Mouse (Mus musculus) megakaryocyte, embryonic 14.5 days (primary cell): ENCODE measurements around the gene Kcnip4. TPM values are rescaled to one million over a fixed set of nuclear protein-coding genes. Genes with fewer than 3 reads are reported as not detected.

Source experiments
- H3K27me3 ChIP-seq: replicated peaks from 2 replicates; pipeline ENCODE3; 2012; ENCODE audit warnings: inconsistent platforms
- H3K36me3 ChIP-seq: replicated peaks from 2 replicates; pipeline ENCODE3; 2012; ENCODE audit warnings: low read length, inconsistent platforms, mixed read lengths
- H3K4me1 ChIP-seq: 2 replicates; pipeline ENCODE4 v1.6.1; 2012; ENCODE audit warnings: inconsistent platforms
- H3K4me3 ChIP-seq: replicated peaks from 2 replicates; pipeline ENCODE3; 2012; ENCODE audit warnings: moderate library complexity, mild to moderate bottlenecking, inconsistent platforms
- H3K9me3 ChIP-seq: 2 replicates; pipeline ENCODE4 v1.6.1; 2012; ENCODE audit warnings: inconsistent platforms
- FLI1 ChIP-seq: IDR thresholded peaks from 2 replicates; pipeline ENCODE4 v1.6.1; 2012; ENCODE audit warnings: low read length, inconsistent platforms, mixed read lengths
- GATA1 ChIP-seq: IDR thresholded peaks from 3 replicates; pipeline ENCODE4 v1.6.1; 2012; ENCODE audit warnings: mixed read lengths, low read length, inconsistent platforms, borderline replicate concordance
- polyA plus RNA-seq: library from polyadenylated mRNA; stranded (reverse); fragments of >175 nt; gene quantifications from 2 replicates; pipeline ENCODE4 v1.2.3, GENCODE M21; 2012; ENCODE audit warnings: low replicate concordance; ENCODE audit not compliant: insufficient read depth

Gene Kcnip4
- polyA plus RNA-seq, 1 experiment: not detected

GRCm38 (mm10) chr5:48840971-48841370 is 683.7 kb downstream of the Kcnip4 start:
- H3K36me3 ChIP-seq: no peaks in the 10 kb centered on the region
- H3K9me3 ChIP-seq: no peaks in the 10 kb centered on the region
- H3K27me3 ChIP-seq: no peaks in the 10 kb centered on the region
- no peak overlapping the region for H3K4me3 ChIP-seq
- no peak for TF ChIP-seq GATA1
- TF ChIP-seq FLI1: no peak
- H3K4me1 ChIP-seq: no peaks in the 10 kb centered on the region

- H3K4me1 ChIP-seq: no peaks in the 10 kb centered on the region
- H3K36me3 ChIP-seq: no peaks in the 10 kb centered on the region
- TF ChIP-seq GATA1 (no peak), FLI1 (no peak)
- H3K27me3 ChIP-seq: no peaks in the 10 kb centered on the region
- no peaks in the 10 kb centered on the region for H3K9me3 ChIP-seq
- no peak overlapping the region for H3K4me3 ChIP-seq
Measured at GRCm38 (mm10) chr5:48795526-48795925, 729.2 kb downstream of the Kcnip4 start.

DNA sequence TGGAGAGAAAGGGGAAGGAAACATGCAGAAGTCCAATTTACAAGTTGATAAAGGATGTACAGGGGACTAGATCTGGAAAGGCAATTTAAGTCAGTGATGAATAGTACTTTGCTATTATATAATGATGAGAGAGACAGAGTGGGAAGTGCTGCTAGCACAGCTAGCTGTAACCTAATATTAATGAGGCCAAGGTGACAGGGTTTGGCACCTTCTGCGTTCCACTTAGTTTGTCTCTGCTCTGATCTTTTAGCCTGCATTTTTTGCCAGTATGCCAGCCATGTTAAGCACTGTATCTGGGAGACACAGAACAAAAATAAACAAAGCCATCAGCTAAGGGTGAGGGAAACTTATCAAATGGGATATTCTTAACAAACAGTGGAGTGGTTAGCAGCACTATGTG is 745.3 kb downstream of the Kcnip4 start:
- no peak for TF ChIP-seq GATA1
- no peak for TF ChIP-seq FLI1
- H3K36me3 ChIP-seq: no peaks in the 10 kb centered on the region
- H3K4me3 ChIP-seq: no peak overlapping the region
- no peaks in the 10 kb centered on the region for H3K9me3 ChIP-seq
- H3K27me3 ChIP-seq: no peaks in the 10 kb centered on the region
- no peaks in the 10 kb centered on the region for H3K4me1 ChIP-seq

GRCm38 (mm10) chr5:48748613-48749012 is 776.1 kb downstream of the Kcnip4 start:
- no peak for TF ChIP-seq FLI1
- no peak for TF ChIP-seq GATA1
- Histone ChIP-seq H3K9me3 (peaks cover 5% of the 10 kb centered on the region; the same call in 1 of the 2 replicates), H3K4me3 (no peak overlapping the region), H3K4me1 (no peaks in the 10 kb centered on the region), H3K36me3 (no peaks in the 10 kb centered on the region), H3K27me3 (no peaks in the 10 kb centered on the region)

DNA sequence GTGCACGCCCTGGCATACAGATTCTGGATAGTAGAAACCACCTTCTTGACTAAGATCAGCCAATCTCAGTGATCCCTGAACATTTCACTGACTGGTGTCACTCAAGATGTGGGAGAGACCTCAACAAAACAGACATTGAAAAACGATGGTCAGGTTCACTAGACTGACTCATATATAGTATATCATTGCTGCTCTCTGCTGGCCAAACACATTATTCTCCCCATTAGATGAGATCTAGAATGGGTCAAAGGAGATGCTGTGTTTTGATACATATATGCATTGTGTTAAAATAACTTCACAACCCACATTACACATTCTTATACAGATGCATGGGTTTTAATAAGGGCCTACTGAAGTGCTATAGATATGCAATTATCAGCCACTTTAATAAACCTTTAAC is 787.1 kb downstream of the Kcnip4 start:
- H3K4me1 ChIP-seq: no peaks in the 10 kb centered on the region
- H3K27me3 ChIP-seq: no peaks in the 10 kb centered on the region
- no peak overlapping the region for H3K4me3 ChIP-seq
- no peaks in the 10 kb centered on the region for H3K9me3 ChIP-seq
- H3K36me3 ChIP-seq: no peaks in the 10 kb centered on the region
- TF ChIP-seq GATA1: no peak
- no peak for TF ChIP-seq FLI1

DNA sequence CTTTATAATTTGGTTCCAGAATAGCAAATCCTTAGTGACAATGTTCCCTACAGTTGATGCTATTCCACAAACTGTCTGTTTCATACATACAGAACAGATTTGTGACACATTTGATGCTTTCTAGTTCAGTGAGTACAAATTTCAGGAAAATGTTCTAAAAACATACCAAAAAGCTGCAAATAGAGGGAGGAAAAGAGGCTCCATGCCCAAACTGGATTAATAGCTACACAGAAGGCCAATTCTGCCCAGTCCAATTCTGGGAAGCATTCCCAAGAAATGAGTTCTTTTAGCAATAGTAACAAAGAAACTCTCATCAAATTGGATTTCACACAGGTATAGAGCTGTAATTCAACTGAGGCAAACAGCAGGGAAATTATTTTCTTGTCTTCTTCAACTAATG is 806.5 kb downstream of the Kcnip4 start:
- H3K4me1 ChIP-seq: no peaks in the 10 kb centered on the region
- no peaks in the 10 kb centered on the region for H3K36me3 ChIP-seq
- H3K4me3 ChIP-seq: no peak overlapping the region
- no peaks in the 10 kb centered on the region for H3K9me3 ChIP-seq
- no peak for TF ChIP-seq GATA1
- TF ChIP-seq FLI1: no peak
- no peaks in the 10 kb centered on the region for H3K27me3 ChIP-seq

DNA sequence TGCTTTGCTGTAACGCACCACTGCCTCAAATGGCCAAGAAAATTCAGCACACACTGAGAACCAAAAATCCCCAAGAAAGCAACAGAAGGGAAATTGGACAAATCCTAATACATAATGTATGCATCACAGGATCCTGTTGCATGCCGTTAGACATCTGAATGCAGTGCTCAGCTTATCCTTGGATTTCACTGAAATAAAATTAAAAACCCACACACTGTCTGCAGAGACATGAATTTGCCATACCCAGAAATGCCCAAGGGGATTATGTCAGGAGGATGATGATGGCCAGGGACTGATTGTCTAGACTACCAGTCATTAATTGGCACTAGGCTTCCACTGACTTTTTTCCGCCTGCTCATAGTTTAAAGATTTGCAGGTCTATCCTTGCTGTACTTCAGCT is 818.7 kb downstream of the Kcnip4 start:
- Histone ChIP-seq H3K27me3 (no peaks in the 10 kb centered on the region), H3K4me1 (no peaks in the 10 kb centered on the region), H3K9me3 (no peaks in the 10 kb centered on the region), H3K4me3 (no peak overlapping the region), H3K36me3 (no peaks in the 10 kb centered on the region)
- no peak for TF ChIP-seq FLI1
- no peak for TF ChIP-seq GATA1

DNA sequence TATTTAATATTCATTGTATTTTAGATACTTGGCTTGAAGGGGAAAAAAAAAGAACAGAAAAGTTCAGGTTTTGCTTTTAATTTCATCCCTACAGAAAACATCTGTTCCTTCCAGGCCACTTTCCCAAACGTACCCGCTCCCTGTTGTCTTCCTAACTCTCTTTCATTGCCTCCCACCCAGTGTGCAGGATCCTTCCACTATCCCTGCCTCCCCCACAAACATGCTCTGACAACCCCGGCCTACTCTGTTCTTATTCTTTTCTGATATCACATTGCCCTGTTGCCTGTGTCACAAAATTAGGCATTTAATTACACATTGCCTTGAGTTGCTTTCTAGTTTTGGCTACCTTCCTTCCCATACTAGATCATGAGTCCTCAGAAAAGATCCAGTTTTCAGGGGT is 837.6 kb downstream of the Kcnip4 start:
- no peaks in the 10 kb centered on the region for H3K27me3 ChIP-seq
- H3K4me1 ChIP-seq: no peaks in the 10 kb centered on the region
- no peak overlapping the region for H3K4me3 ChIP-seq
- no peaks in the 10 kb centered on the region for H3K36me3 ChIP-seq
- no peaks in the 10 kb centered on the region for H3K9me3 ChIP-seq
- no peak for TF ChIP-seq FLI1
- TF ChIP-seq GATA1: no peak

DNA sequence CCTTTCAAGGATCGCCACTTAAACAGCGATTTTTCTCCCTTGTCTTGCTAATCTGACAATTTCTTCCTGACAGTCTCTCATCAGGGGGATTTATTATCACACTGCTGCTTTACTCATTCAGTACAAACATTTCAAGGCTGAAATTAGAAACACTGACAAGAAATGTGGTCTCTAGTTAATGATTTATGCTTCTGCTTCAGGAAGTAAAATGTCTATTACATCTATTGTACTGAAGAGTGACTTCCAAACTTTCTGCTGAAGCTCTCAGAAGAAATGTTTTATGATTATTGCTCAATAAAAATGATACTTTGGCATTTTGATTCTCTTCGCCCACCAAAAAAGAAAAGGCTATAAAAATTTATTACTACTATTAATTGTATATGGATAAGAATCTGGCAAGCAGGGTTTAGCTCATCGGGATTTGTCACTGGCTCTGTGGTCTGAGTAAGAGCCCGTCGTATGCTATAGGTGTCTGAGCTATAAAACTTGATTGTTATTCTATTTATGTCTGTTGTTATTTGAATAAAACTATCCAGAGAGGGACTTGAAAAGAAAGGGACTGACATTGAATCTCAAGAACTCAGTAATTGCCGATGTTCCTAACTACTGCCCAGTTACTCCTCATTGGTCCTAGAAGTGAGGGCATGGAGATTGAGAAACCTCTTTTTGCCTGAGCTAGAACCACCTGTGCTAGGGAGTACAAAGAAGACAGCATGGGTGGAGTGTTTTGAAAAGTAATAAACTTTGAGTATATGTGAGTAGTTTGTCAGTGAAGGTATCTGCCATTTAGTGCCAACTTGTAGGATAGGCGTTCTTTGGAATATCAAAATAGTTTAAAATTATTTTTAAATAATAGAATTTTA is 844.7 kb downstream of the Kcnip4 start:
- no peak overlapping the region for H3K4me3 ChIP-seq
- H3K4me1 ChIP-seq: no peaks in the 10 kb centered on the region
- H3K27me3 ChIP-seq: no peaks in the 10 kb centered on the region
- no peaks in the 10 kb centered on the region for H3K9me3 ChIP-seq
- no peaks in the 10 kb centered on the region for H3K36me3 ChIP-seq
- no peak for TF ChIP-seq GATA1
- TF ChIP-seq FLI1: no peak

DNA sequence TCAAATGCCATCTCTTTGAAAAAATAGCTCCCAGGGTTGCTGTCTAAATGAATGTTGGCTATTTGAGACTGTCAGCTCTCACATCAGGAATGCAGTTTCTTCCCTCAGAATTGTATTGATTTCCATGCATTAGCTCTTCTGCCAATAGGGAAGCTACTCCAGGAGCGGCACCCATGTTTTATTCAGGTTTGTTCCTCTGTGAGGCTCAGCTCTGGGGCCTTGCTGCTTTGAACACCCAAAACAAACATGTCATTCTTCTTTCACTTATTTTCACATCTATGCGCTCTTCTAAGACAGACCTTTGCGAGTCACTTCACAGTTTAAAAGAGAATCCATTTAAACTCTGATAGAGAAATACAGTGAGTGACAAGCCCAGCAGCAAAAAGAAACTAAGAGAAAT is 862.2 kb downstream of the Kcnip4 start:
- Histone ChIP-seq H3K4me1 (no peaks in the 10 kb centered on the region), H3K27me3 (no peaks in the 10 kb centered on the region), H3K36me3 (no peaks in the 10 kb centered on the region), H3K4me3 (no peak overlapping the region), H3K9me3 (no peaks in the 10 kb centered on the region)
- TF ChIP-seq FLI1 (no peak), GATA1 (no peak)

GRCm38 (mm10) chr5:48659975-48660374 is 864.7 kb downstream of the Kcnip4 start:
- H3K9me3 ChIP-seq: no peaks in the 10 kb centered on the region
- H3K27me3 ChIP-seq: no peaks in the 10 kb centered on the region

More at GRCm38 (mm10) chr5:48659975-48660374, 864.7 kb downstream of the Kcnip4 start:
- H3K36me3 ChIP-seq: no peaks in the 10 kb centered on the region
- TF ChIP-seq GATA1 (no peak), FLI1 (no peak)
- no peak overlapping the region for H3K4me3 ChIP-seq
- no peaks in the 10 kb centered on the region for H3K4me1 ChIP-seq
